Mouse (Mus musculus) midbrain, embryonic 11.5 days (tissue): Measurements from ENCODE around the gene Rras2. TPM values are rescaled to one million over a fixed set of nuclear protein-coding genes. Genes with fewer than 3 reads are reported as not detected.

Experiments
- ATAC-seq: fragments of 200-750 bp; cut with Nextera tagmentation; 2 replicates; pipeline ENCODE4 v1.8.0; 2017; ENCODE audit warnings: moderate TSS enrichment, moderate library complexity; ENCODE audit not compliant: low FRiP score
- DNase-seq: peaks from one replicate; pipeline ENCODE4 v3.0.0; 2015; ENCODE audit warnings: low spot score; ENCODE audit errors: missing footprints
- H3K27ac ChIP-seq: fragments of 300-500 bp; sonication (generic); 2 replicates; pipeline ENCODE4 v1.5.1; 2014; ENCODE audit warnings: low read depth, low read length
- H3K27me3 ChIP-seq: fragments of 300-500 bp; sonication (generic); 2 replicates; pipeline ENCODE4 v1.6.1; 2014; ENCODE audit warnings: mild to moderate bottlenecking, low read length, moderate library complexity, mixed read lengths; ENCODE audit not compliant: control insufficient read depth, insufficient read depth
- H3K36me3 ChIP-seq: fragments of 300-500 bp; sonication (generic); 2 replicates; pipeline ENCODE4 v1.6.1; 2014; ENCODE audit warnings: mild to moderate bottlenecking, low read length, moderate library complexity, mixed read lengths; ENCODE audit not compliant: control insufficient read depth, insufficient read depth
- H3K4me1 ChIP-seq: fragments of 300-500 bp; sonication (generic); 2 replicates; pipeline ENCODE4 v1.6.1; 2014; ENCODE audit warnings: low read length; ENCODE audit not compliant: control insufficient read depth, insufficient read depth
- H3K4me2 ChIP-seq: fragments of 300-500 bp; sonication (generic); 2 replicates; pipeline ENCODE4 v1.6.1; 2014; ENCODE audit warnings: mild to moderate bottlenecking, moderate library complexity
- H3K4me3 ChIP-seq: fragments of 300-500 bp; sonication (generic); 2 replicates; pipeline ENCODE4 v1.5.1; 2014; ENCODE audit warnings: low read depth, low read length
- H3K9ac ChIP-seq: fragments of 300-500 bp; sonication (generic); 2 replicates; pipeline ENCODE4 v1.6.1; 2014; ENCODE audit warnings: low read length
- H3K9me3 ChIP-seq: fragments of 300-500 bp; sonication (generic); 2 replicates; pipeline ENCODE4 v1.6.1; 2016; ENCODE audit warnings: low read length; ENCODE audit not compliant: control insufficient read depth
- WGBS: fragments of 180-500 bp; shearing (Covaris S2); extraction: QIAGEN DNeasy Blood & Tissue Kit; methylation state at CpG from one replicate; pipeline ENCODE4 v1.1.7; 2014; 5-methylcytosine and 5-hydroxymethylcytosine counted together
- polyA plus RNA-seq: library from polyadenylated mRNA; unstranded; fragments of >200 nt; fragmentation: Nextera tagmentation; extraction: Ambion mirVana; gene quantifications from 2 replicates; pipeline ENCODE4 v1.2.1, GENCODE M21; 2014

Rras2 gene
- polyA plus RNA-seq, 1 experiment from 2014 or later: 26.7 TPM

DNA sequence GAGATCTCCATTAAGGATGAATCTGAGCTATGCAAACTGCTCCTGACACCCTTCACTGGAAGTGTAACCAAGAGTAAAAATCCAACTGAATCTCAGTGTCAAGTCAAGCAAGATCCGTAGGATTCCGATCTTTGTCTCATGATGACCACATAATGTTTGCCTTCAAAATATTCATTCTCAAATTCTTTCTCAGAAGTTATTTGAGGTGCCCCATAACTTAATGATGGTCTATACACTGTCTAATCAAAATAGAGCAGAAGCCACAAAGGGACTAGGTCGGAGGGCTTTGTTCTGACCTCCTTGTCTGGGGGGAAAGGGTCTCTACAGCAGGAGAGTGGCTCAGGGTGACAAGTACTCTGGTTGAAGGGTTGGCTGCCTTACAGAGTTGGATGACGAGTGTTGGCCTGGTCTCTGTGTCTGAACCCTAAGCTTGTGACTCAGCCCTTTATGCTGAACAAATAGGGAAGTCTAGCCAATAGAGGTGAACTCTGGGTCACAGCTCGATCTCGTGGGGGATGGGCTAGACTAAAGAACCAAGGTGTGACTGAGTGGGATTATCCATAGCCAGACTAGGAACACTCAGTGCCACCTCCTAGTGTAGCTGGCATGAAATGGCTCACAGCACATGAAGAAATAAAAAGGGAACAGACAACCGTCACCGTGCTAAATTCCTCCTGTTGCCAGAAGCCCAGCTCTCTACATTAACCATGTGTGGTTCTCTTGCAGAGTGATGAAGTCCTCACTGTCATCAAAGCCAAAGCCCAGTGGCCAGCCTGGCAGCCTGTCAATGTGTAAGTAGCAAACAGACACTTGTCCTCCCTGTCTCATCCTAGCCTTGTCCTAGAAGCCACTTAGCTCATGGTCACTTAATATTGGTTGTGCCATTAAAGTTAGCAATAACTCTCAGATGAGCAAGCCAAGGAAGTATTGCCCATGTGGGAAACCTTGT is 101.3 kb downstream of the Rras2 start:
- H3K9ac ChIP-seq: no peak overlapping the region
- no peak overlapping the region for H3K4me3 ChIP-seq
- peaks cover 4% of the 10 kb centered on the region; the same call in 1 of the 2 replicates for H3K4me1 ChIP-seq
- DNase-seq: peak; percentile 78
- H3K27me3 ChIP-seq: no peaks in the 10 kb centered on the region
- H3K9me3 ChIP-seq: no peaks in the 10 kb centered on the region
- no peak overlapping the region for H3K27ac ChIP-seq
- 83% methylated on average over 8 of the region's 8 CpGs for WGBS
- no peaks in the 10 kb centered on the region for H3K36me3 ChIP-seq
- no peak overlapping the region for H3K4me2 ChIP-seq
- no peak for ATAC-seq

DNA sequence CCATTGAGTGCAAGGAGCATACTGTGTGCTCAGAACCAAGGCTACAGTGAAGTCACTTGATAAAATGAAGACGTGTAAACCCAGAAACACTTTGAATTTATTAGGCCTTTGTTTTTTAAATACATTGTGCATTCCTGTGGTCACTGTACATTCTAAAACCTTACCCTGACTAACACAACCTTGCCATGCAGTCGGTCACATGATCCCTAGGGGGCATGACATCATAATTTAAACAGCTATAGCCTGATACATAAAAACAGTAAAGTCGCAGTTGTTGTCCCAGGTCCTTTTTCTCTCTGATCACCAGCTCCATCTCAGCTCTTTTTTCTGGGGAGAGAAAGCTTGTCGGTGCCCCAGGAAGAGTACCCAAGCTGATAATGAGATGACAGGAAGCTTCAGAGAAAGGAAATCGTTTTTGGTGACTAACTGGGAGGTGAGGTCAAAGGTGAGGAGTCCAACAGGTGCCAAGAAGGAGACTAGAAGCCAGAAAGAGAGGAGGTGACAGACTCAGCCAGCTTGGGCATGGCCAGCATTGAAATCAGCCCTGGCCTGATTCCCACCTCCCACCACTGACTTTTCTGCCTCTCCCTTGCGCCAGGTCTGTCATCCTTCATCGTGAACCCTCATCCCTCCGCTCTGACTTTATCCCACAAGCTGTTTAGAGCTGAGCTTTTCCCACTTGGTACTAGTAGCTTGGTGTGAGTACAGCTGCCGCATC is 105.7 kb downstream of the Rras2 start:
- Histone ChIP-seq H3K9me3 (no peaks in the 10 kb centered on the region), H3K27me3 (no peaks in the 10 kb centered on the region), H3K9ac (no peak overlapping the region), H3K27ac (no peak overlapping the region), H3K4me2 (no peak overlapping the region), H3K4me3 (no peak overlapping the region), H3K36me3 (no peaks in the 10 kb centered on the region), H3K4me1 (no peaks in the 10 kb centered on the region; the same call in 1 of the 2 replicates)
- ATAC-seq (no peak), DNase-seq (peak; percentile 62)
- 64% methylated on average over 9 of the region's 9 CpGs for WGBS

- Histone ChIP-seq H3K9me3 (no peaks in the 10 kb centered on the region), H3K4me3 (no peak overlapping the region), H3K4me1 (peaks cover 4% of the 10 kb centered on the region), H3K27me3 (no peaks in the 10 kb centered on the region), H3K36me3 (no peaks in the 10 kb centered on the region), H3K4me2 (no peak overlapping the region), H3K9ac (no peak overlapping the region), H3K27ac (no peak overlapping the region)
- ATAC-seq (no peak), DNase-seq (peak; percentile 49)
- WGBS: 62% methylated on average over 5 of the region's 5 CpGs
These were observed 110.0 kb downstream of the Rras2 start for GRCm38 (mm10) chr7:114007565-114007964.

DNA sequence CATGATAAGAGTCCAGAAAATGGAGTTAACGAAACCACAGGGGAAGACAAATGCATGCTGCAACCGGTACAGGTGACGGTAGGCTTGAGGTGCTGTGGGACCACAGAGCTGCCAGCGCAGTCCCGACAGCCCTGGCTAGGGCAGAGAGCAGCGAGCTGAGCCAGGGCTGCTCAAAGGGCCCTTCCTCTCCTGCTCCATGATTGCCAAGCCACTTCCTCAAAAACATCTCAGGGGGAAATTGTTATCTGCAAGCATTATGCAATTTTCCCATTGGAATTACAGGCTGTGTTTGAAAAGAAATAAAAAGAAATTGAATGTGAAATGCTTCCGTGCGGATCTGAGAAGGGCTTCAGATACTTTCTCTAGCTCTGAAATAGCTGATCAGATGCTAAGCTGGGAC is 111.1 kb downstream of the Rras2 start:
- Histone ChIP-seq H3K27ac (no peak overlapping the region), H3K4me3 (no peak overlapping the region), H3K36me3 (no peaks in the 10 kb centered on the region), H3K9me3 (no peaks in the 10 kb centered on the region), H3K9ac (no peak overlapping the region), H3K4me1 (peaks cover 4% of the 10 kb centered on the region; the same call in 1 of the 2 replicates), H3K4me2 (no peak overlapping the region), H3K27me3 (no peaks in the 10 kb centered on the region)
- no peak for DNase-seq
- 88% methylated on average over 8 of the region's 8 CpGs for WGBS
- no peak for ATAC-seq

GRCm38 (mm10) chr7:114005499-114005898 is 112.1 kb downstream of the Rras2 start:
- H3K27ac ChIP-seq: no peak overlapping the region
- ATAC-seq (no peak), DNase-seq (no peak)
- no peaks in the 10 kb centered on the region for H3K27me3 ChIP-seq
- H3K4me2 ChIP-seq: no peak overlapping the region
- H3K9ac ChIP-seq: no peak overlapping the region
- H3K36me3 ChIP-seq: no peaks in the 10 kb centered on the region
- no peak overlapping the region for H3K4me3 ChIP-seq
- H3K4me1 ChIP-seq: peaks cover 4% of the 10 kb centered on the region; the same call in 1 of the 2 replicates
- H3K9me3 ChIP-seq: no peaks in the 10 kb centered on the region
- 73% methylated on average over 5 of the region's 5 CpGs for WGBS

- Histone ChIP-seq H3K4me3 (no peak overlapping the region), H3K9ac (no peak overlapping the region), H3K4me1 (peaks cover 4% of the 10 kb centered on the region; the same call in 1 of the 2 replicates), H3K27me3 (no peaks in the 10 kb centered on the region), H3K4me2 (peak overlapping the region; percentile 17; the same call in 1 of the 2 replicates), H3K36me3 (no peaks in the 10 kb centered on the region), H3K27ac (no peak overlapping the region), H3K9me3 (no peaks in the 10 kb centered on the region)
- DNase-seq (no peak), ATAC-seq (no peak)
- 11% methylated on average over 5 of the region's 5 CpGs for WGBS
These were observed 113.4 kb downstream of the Rras2 start for GRCm38 (mm10) chr7:114004171-114004570.

DNA sequence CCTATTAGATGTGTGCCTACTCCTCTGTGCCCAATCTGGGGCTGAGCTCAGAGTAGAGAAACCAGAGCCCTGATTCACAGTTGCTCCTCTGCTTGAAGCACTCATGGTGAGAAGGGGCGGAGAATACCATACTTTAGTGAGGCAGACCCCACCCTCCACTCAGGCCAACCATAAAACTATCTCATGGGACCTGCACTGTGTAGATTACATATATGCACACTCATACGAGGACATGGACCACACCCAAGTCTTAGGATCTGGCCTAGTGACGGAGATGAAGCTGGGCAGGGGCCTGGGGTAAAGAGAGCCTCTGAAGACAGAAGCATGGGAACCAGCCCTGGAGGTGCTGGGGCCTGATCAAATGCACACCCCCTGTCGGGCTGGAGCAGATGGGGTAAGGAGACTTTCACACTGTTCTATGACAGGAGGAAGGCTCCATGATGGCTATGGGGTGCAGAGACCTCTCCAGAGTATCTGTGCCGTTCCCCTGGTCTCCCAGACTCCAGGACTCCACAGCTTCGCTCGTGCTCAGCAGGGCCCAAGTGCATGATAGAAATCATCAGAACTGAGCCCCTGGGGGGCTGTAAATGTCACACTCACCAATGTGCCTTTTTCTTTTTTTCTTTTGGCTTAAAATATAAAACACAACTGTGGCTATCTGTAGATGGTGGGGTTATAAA is 119.8 kb downstream of the Rras2 start:
- Histone ChIP-seq H3K27ac (no peak overlapping the region), H3K27me3 (no peaks in the 10 kb centered on the region), H3K9ac (no peak overlapping the region), H3K4me3 (no peak overlapping the region), H3K4me1 (no peaks in the 10 kb centered on the region; the same call in 1 of the 2 replicates), H3K36me3 (no peaks in the 10 kb centered on the region), H3K4me2 (no peak overlapping the region), H3K9me3 (no peaks in the 10 kb centered on the region)
- no peak for ATAC-seq
- DNase-seq: no peak
- WGBS: 83% methylated on average over 7 of the region's 7 CpGs
